Mouse (Mus musculus): ENCODE results near the gene Rab27a. TPM values are rescaled to one million over a fixed set of nuclear protein-coding genes. Genes with fewer than 3 reads are reported as not detected.
A peak's percentile ranks its signal among the peaks of the same experiment; 100 is the strongest.
"Not testable (repeated sequence)": the region's sequence is repeated elsewhere in the genome, so short reads cannot be mapped to it uniquely, and the experiment has no call there.

The Rab27a gene
- total and polyA plus RNA-seq, 3 experiments, result 8.8 to 11.2 TPM; not detected in 1

DNA sequence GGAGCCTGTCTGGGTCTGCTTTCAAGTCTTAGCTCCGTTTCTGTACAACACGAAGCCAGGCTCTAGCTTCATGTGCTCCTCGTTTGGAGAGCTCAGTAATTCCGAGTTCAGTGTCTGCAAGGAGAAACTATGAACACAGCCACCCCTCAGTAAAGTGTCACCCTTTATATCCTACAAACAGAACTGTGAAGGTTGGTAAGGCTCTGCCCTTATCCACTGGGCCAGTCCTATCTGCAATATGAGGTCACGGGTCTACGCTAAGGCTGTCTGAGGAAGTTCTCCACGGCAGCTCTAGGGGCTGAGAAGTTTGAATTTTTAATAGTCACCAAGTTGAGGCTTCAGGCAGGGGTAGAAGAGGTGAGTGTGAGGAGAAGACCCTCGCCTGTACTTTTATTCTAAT is 27.8 kb downstream of the Rab27a start (continued):
- TF ChIP-seq GATA1 (IDR thresholded peaks at IDR 0.05; ENCODE audit: low read depth, low read length) (0 out of 2 replicates have a peak, but pooled peaks have one; percentile 22), KAT2A (conservative IDR thresholded peaks at IDR 0.05; ENCODE audit: low read depth, low read length) (no peak), ZMIZ1 (IDR thresholded peaks at IDR 0.05; ENCODE audit: low read depth, low read length) (no peak), USF2 (IDR thresholded peaks at IDR 0.05; ENCODE audit: borderline replicate concordance in 1 of 2, insufficient read depth in 1 of 2, low read depth in 1 of 2, low read length in 2 of 2) (no peak), SIN3A (IDR thresholded peaks at IDR 0.05; ENCODE audit: low read length) (peak; percentile 35; the same call in 1 of the 2 replicates), USF1 (IDR thresholded peaks at IDR 0.05; ENCODE audit: low read depth, low read length) (peak; percentile 58), MAFK (IDR thresholded peaks at IDR 0.05; ENCODE audit: borderline replicate concordance, low read depth, low read length) (no peak), MAZ (IDR thresholded peaks at IDR 0.05; ENCODE audit: low read depth, low read length) (no peak)

DNA sequence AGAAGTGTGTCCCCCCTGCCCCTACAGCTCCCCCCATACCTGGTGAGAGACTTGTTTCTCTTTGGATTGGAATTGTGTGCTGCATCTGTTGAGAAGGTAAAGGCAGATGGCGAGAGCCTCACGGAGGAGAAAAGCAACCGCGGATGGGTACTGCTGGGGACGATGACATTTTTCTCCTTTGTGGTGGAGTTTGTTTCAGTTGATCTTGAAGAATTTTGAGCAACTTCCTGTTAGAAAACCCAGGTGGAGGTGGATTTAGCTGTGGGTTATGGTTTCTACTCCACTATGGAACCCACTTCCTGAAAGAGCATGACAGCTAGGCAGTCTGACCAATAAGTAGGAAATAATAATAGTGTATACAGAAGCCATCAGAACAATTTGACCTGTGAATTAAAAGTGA is 28.5 kb downstream of the Rab27a start:
- no peaks in the 10 kb centered on the region for H3K79me2 ChIP-seq (ENCODE audit: control insufficient read depth, insufficient read depth, low read length, poor library complexity)
- DNase-seq (ENCODE audit: low read depth, low spot score), result no peak
- peaks cover 15 to 30% of the 10 kb centered on the region in 2 experiments for H3K4me1 ChIP-seq (ENCODE audit: control insufficient read depth in 1 of 2, insufficient read depth in 2 of 2, low read length in 2 of 2)
- no peaks in the 10 kb centered on the region for H3K9me3 ChIP-seq (replicated peaks; ENCODE audit: insufficient read depth, low read length)
- TF ChIP-seq MAX (IDR thresholded peaks at IDR 0.05; ENCODE audit: low read length) (no peak), MYC (IDR thresholded peaks at IDR 0.05; ENCODE audit: low read depth, low read length) (no peak), RAD21 (IDR thresholded peaks at IDR 0.05; ENCODE audit: low read depth, low read length) (no peak), HCFC1 (IDR thresholded peaks at IDR 0.05; ENCODE audit: low read depth, low read length) (no peak), POLR2AphosphoS2 (IDR thresholded peaks at IDR 0.05; ENCODE audit: low read length) (no peak), TCF12 (IDR thresholded peaks at IDR 0.05; ENCODE audit: low read depth, low read length) (no peak), CTCF (IDR thresholded peaks at IDR 0.05 in 2 of 3, conservative IDR thresholded peaks at IDR 0.05 in 1 of 3; ENCODE audit: control insufficient read depth in 1 of 3, insufficient read depth in 1 of 3, low read depth in 2 of 3, low read length in 3 of 3, poor library complexity in 1 of 3, severe bottlenecking in 1 of 3) (no peak), MAFK (IDR thresholded peaks at IDR 0.05; ENCODE audit: borderline replicate concordance, low read depth, low read length) (no peak)
- no peak overlapping the region for H3K4me3 ChIP-seq (ENCODE audit: control insufficient read depth in 1 of 2, insufficient read depth in 1 of 2, low read depth in 2 of 2, low read length in 2 of 2)
- no peak overlapping the region for H3K9ac ChIP-seq (ENCODE audit: control insufficient read depth, low read depth, low read length, poor library complexity, severe bottlenecking)
- H3K27me3 ChIP-seq (ENCODE audit: control insufficient read depth in 1 of 2, insufficient read depth in 2 of 2, low read length in 2 of 2), result no peaks in the 10 kb centered on the region
- H3K27ac ChIP-seq (ENCODE audit: control insufficient read depth, low read depth, low read length), result no peak overlapping the region
- H3K36me3 ChIP-seq (ENCODE audit: control insufficient read depth in 1 of 2, insufficient read depth in 2 of 2, low read length in 2 of 2), result peaks cover 0 to 23% of the 10 kb centered on the region in 2 experiments; a peak in 2 of 4 replicates

DNA sequence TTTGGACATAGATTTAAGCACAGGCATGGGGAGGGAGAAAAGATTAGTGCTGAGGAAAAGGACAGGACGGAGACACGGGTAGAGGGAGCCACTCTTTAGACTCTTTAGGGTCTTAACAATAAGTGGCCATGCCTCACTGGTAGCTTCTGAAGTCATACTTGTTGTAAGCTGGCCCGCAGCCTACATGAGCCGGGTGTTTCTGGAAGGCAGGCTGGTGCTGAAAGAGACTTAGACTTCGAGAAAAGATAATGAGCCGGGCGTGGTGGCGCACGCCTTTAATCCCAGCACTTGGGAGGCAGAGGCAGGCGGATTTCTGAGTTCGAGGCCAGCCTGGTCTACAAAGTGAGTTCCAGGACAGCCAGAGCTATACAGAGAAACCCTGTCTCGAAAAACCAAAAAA is 34.7 kb downstream of the Rab27a start:
- H3K36me3 ChIP-seq (ENCODE audit: control insufficient read depth in 1 of 2, insufficient read depth in 2 of 2, low read length in 2 of 2); DNase-seq (ENCODE audit: low read depth, low spot score); H3K9me3 ChIP-seq (replicated peaks; ENCODE audit: insufficient read depth, low read length); H3K9ac ChIP-seq (ENCODE audit: control insufficient read depth, low read depth, low read length, poor library complexity, severe bottlenecking); H3K27me3 ChIP-seq (ENCODE audit: control insufficient read depth in 1 of 2, insufficient read depth in 2 of 2, low read length in 2 of 2); H3K79me2 ChIP-seq (ENCODE audit: control insufficient read depth, insufficient read depth, low read length, poor library complexity); H3K27ac ChIP-seq (ENCODE audit: control insufficient read depth, low read depth, low read length); H3K4me3 ChIP-seq (ENCODE audit: control insufficient read depth in 1 of 2, insufficient read depth in 1 of 2, low read depth in 2 of 2, low read length in 2 of 2); H3K4me1 ChIP-seq (ENCODE audit: control insufficient read depth in 1 of 2, insufficient read depth in 2 of 2, low read length in 2 of 2): not testable (repeated sequence)
